Mouse (Mus musculus): ENCODE measurements around the gene Polq.

Polq gene

GRCm38 (mm10) chr16:37011061-37011921 lies at the start of gene Polq:
Gene Polq, plus strand, starts transcription at chr16:37011786.
- DNase-seq (ENCODE audit: inconsistent age in 2 of 2, low spot score in 1 of 2), result peak; percentile 93 to 98

DNA sequence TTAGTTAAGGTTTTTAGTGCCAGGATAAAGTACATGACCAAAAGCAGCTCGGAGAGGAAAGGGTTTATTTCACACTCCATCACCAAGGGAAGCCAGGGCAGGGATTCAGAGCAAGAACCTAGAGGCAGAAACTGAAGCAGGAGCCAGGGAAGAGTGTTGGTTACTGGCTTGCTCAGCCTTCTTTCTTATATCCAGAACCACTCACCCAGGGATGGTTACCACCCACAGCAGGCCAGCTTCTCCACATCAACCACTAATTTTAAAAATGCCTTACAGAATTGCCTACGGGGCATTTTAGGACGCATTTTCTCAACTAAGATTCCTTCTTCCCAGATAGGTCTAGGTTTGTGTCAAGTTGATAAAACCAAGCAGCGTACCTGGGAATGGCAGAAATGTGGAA lies 48.2 kb upstream of the Polq start:
- DNase-seq (ENCODE audit: inconsistent age in 2 of 2, low spot score in 1 of 2), result no peak

GRCm38 (mm10) chr16:36979127-36979526 lies 32.5 kb upstream of the Polq start:
- no peak for DNase-seq (ENCODE audit: inconsistent age in 2 of 2, low spot score in 1 of 2)

GRCm38 (mm10) chr16:36983796-36984195 lies 27.8 kb upstream of the Polq start:
- DNase-seq (ENCODE audit: inconsistent age in 2 of 2, low spot score in 1 of 2), result no peak

DNA sequence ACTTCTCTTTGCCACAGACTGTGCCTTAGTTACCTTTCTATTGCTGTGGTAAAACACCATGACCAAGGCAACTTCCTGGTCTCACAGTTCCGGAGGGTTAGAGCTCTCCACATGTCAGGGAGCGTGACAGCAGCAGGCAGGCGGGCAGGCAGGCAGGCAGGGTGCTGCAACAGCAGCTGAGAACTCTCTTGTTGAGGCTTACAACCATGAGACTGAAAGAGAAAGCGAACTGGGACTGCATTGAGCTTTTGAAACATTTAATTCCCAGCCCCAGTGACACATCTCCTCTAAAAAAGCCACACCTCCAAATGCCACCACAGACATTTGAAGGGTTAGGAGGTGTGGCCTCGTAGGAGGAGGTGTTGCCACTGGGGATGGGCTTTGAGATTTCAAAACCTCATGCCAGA lies 25.9 kb upstream of the Polq start:
- DNase-seq (ENCODE audit: inconsistent age in 2 of 2, low spot score in 1 of 2), result no peak

- no peak for DNase-seq (ENCODE audit: inconsistent age in 2 of 2, low spot score in 1 of 2)
Measured at GRCm38 (mm10) chr16:36987399-36987798, 24.2 kb upstream of the Polq start.

DNA sequence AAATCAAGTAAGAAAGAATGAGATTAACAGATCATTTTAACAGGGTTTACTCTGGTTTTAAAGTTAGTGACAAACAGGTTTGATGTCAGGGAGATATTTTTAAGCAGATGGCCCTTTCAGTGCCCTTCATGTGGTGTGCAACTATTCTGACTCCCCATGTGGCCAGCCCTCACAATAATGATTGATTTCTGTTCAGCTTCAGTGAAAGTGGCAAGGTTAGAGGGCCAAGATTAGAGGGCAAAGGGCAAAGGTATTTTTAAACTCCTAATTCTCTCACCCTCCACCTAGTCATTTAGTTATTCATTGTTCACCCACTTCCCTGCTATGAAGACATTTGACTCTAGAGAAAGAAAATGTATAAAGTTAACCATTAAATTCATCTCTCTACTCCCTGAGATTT lies 23.5 kb upstream of the Polq start:
- DNase-seq (ENCODE audit: inconsistent age in 2 of 2, low spot score in 1 of 2), result no peak

DNA sequence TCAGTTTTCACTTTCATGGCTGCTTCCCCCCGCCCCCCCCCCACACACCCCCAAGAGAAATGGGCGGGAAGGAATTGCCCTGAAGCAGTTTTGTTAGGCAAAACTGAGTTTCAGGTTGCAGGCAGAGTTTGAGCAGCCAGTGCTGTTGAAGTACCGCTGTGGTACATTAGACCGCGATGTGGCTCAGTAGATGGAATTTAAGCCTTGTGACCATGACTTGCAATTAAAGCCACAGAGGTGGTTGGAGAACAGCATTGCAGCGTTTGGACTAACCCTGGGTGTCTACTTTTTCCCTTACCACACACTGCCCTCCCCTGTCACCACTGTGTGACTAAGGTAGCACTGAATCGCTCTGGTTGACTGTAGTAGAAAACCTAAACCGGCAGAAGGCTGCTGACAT lies 22.1 kb upstream of the Polq start:
- no peak for DNase-seq (ENCODE audit: inconsistent age in 2 of 2, low spot score in 1 of 2)

DNA sequence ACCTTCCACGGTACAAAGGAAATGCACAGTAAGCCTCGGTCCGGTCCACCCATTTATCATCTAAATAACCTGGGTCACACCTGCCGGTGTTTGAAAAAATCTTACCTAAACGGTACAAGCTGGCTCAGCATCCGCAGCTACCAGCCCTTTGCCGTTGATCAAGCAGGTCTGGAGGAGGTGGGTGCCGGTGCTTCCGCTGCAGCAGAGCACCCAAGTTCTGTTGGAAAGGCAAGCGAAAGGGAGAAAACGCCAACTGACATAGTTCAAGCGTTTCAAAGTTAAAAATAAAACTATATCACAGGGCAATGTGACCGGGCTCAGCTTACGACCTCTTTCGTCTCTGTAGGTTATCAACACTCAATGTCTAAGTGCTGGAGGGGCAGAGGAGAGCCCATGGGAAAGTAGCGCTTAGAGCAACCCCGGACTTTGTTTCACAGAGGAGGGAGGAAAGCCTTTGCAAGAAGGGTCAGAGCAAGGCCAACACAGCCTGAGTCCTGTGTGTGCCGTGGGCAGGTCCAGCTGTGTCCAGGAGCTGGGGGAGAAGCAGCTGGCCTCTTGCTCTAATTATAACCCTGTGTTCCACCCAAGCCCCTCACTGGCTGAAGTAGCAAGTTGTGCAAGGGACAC lies 21.5 kb upstream of the Polq start, which contains the start of gene Fbxo40:
Gene Fbxo40, minus strand, starts transcription at position 469 of the 627 bp plus-strand sequence.
- DNase-seq (ENCODE audit: inconsistent age in 2 of 2, low spot score in 1 of 2), result no peak

DNA sequence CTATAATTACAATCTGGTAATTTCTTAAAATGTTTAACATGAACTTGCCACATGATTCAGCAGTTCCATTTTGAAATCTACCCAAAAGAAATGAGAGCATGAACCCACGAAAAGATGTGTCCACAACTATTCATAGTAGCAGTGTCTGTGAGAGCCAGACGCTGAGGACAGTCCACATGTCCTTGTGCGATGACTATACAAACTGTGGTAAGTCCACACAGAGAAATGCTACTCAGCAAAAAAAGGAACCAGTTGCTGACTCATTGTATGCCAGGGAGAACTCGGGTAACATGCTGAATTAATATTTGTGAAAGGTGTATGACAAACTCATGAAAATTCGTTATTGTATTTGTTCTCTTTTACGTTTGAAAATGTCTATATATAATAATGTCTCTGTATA lies 13.9 kb upstream of the Polq start:
- DNase-seq (ENCODE audit: inconsistent age in 2 of 2, low spot score in 1 of 2), result peak in 1 of 2 experiments; percentile 50

DNA sequence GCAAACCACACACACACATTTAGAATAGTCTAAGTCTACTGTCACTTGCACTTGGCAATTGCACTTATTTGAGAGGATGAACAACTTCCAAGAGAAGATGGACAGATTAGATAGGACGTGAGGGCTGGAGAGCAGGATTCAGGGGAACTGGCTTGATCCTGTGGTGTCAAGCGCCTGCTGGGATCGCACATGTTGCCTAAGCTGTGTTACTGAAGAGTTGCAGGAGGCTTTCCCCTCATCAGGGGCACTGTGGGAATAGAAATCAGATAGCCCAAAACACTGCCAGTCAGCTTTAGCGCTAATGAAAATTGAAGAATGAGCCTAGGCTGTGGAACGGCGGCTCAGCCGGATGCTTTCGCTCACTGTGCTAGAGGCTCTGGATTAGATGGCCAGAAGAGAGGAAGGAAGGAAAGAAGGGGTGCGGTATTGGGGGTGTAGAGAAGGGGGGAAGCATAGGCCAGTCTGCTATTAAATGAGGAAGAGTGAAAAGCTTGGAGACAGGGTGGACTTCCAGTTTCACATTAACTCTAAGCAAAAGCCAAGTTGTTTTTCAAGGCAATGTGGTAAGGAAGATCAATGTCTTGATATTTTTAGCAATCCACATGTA lies 12.1 kb upstream of the Polq start:
- DNase-seq (ENCODE audit: inconsistent age in 2 of 2, low spot score in 1 of 2), result no peak

DNA sequence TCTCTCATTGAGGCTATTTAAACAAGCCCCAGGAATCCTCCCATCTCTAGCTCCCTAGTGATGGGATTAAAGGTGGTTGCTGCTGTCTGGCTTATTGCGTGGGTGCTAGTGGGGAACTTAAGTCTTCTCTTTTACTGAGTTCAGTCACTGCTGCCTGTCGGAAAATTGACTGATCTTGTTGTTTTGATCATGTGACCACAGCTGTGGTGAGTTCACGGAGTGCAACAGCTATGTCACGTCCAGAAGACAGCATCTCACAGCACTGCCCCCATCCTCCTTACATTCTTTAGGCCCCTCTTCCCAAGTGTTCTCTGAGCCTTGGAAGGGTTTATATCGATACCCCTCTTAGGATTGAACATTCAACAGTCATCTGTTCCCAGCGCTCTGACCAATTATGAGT lies 2.3 kb upstream of the Polq start:
- no peak for DNase-seq (ENCODE audit: inconsistent age in 2 of 2, low spot score in 1 of 2)

- DNase-seq (ENCODE audit: inconsistent age in 2 of 2, low spot score in 1 of 2), result peak; percentile 21 to 87
Measured at GRCm38 (mm10) chr16:37010370-37010769, 1.2 kb upstream of the Polq start.

DNA sequence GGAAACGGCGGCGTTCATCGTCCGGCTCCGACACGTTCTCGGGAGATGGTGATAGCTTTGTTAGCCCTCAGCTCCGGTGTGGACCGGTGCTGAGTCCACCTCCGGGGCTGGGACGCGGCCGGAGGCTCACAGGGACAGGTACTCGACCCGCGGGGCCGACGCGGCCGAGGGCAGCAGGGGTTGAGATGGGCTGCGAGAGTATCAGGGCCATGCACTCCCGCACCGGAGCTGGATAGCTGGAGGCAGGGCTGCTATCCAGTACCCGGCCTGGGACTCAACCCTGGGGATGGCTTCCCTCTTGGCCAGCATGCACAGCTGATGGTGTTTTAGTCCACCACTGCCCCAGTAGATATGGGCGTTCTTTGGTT lies 320 bp downstream of the Polq start:
- no peak for DNase-seq (ENCODE audit: inconsistent age in 2 of 2, low spot score in 1 of 2)

DNA sequence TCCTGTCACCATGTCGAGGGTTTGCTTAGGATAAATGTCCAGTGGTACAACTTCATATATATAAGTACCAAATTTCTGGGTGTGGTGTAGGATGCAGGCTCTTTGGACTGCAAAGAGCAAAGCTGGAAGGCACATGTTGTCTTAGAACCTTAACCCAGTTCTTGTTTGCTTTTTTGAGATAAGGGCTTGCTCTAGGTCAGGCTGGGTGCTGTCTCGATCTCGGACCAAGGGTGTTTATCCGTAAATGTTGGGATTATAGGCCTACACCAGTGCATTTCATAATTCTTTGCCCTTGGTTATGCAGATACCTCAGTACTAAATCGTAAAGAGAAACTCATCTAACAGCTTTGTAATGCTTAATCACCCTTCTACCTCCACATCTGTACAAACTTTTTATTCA lies 750 bp downstream of the Polq start:
- no peak for DNase-seq (ENCODE audit: inconsistent age in 2 of 2, low spot score in 1 of 2)

- DNase-seq (ENCODE audit: inconsistent age in 2 of 2, low spot score in 1 of 2), result no peak
Measured at GRCm38 (mm10) chr16:37027581-37027980, 16.0 kb downstream of the Polq start.

DNA sequence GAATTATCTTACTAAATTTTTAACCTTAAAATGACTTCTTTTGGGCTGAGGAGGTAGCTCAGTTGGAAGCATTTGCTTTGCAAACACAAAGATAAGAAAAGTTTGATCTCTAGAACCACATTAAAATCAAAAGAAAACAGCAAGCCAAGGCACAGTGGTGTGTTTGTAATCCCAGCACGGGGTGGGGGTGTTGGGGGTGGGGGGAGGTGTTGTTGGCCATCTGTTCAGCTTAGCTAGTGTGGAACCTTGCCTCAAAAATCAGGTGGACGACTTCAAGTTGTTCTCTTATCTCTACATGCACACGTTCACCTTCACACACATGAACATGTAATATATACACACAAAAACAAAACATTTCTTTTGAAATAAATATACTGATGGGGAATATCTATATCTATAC lies 20.4 kb downstream of the Polq start:
- DNase-seq (ENCODE audit: inconsistent age in 2 of 2, low spot score in 1 of 2), result no peak

DNA sequence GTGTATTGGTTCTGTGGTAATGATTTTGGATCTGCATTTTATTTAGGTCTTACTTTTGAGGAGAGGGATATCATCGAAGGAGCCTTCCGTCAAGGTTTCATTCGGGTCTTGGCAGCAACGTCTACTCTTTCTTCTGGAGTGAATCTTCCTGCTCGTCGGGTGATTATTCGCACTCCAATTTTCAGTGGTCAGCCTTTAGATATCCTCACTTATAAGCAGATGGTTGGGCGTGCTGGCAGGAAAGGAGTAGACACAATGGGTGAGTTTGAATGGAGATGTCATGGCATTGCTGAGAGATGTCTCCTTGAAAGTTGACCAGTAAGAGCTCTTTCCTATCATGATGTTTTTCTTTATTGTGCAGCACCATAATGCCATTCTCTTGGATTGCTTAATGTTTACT lies 23.2 kb downstream of the Polq start:
- no peak for DNase-seq (ENCODE audit: inconsistent age in 2 of 2, low spot score in 1 of 2)

- no peak for DNase-seq (ENCODE audit: inconsistent age in 2 of 2, low spot score in 1 of 2)
Measured at GRCm38 (mm10) chr16:37059631-37060030, 48.0 kb downstream of the Polq start.

DNA sequence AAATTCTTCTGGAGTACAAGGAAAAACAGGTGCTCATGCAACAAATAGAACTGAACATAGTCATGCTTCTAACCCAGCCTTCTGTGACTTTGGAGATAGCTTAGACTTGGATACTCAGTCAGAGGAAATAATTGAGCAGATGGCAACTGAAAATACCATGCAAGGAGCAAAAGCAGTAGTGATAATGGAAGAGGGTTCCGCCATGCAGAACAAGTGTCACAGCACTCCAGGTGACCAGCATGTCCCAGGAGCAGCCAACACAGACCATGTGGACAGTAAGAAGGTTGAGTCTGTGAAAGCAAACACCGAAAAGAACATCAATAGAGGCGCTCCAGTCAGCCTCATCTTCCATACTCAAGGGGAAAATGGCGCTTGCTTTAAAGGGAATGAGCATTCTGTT lies 49.7 kb downstream of the Polq start:
- DNase-seq (ENCODE audit: inconsistent age in 2 of 2, low spot score in 1 of 2), result no peak

- DNase-seq (ENCODE audit: inconsistent age in 2 of 2, low spot score in 1 of 2), result no peak
Measured at GRCm38 (mm10) chr16:37072354-37072753, 60.8 kb downstream of the Polq start.

DNA sequence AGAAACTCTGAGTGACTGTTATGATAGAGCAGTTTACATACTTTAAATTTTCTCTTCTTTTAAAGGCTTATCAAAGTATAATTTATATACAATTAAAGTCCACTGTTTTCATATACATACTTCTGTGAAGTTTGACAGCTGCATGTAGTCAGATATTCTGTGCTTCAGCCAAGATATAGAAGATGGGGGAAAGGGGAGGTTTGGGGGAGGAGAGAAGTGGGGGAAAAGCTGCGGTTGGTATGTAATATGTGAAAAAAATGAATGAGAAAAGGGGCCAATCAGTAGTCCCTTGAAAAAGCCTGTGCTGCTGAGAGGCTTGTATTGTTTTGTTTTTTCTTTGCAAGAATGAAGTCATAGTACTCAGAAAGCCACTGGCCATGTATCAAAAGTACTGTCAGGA lies 78.1 kb downstream of the Polq start:
- DNase-seq (ENCODE audit: inconsistent age in 2 of 2, low spot score in 1 of 2), result no peak
